Mouse (Mus musculus) stomach, embryonic 16.5 days (tissue): Measurements from ENCODE around the gene Cand2. TPM values are rescaled to one million over a fixed set of nuclear protein-coding genes. Genes with fewer than 3 reads are reported as not detected.
A peak's percentile ranks its signal among the peaks of the same experiment; 100 is the strongest.

Experiments
- ATAC-seq: fragments of 200-750 bp; cut with Nextera tagmentation; 2 replicates; pipeline ENCODE4 v1.8.0; 2017; ENCODE audit warnings: moderate number of reproducible peaks, moderate TSS enrichment; ENCODE audit not compliant: insufficient read depth, low FRiP score
- H3K27ac ChIP-seq: fragments of 300-500 bp; sonication (generic); 2 replicates; pipeline ENCODE4 v1.5.1; 2014; ENCODE audit warnings: low read length
- H3K27me3 ChIP-seq: fragments of 300-500 bp; sonication (generic); 2 replicates; pipeline ENCODE4 v1.6.1; 2014; ENCODE audit warnings: low read length, control low read depth, mixed read lengths; ENCODE audit not compliant: control insufficient read depth, insufficient read depth
- H3K36me3 ChIP-seq: fragments of 300-500 bp; sonication (generic); 2 replicates; pipeline ENCODE4 v1.6.1; 2014; ENCODE audit warnings: low read length; ENCODE audit not compliant: control insufficient read depth, insufficient read depth
- H3K4me1 ChIP-seq: fragments of 300-500 bp; sonication (generic); 2 replicates; pipeline ENCODE4 v1.6.1; 2014; ENCODE audit warnings: low read length, control low read depth, mixed read lengths; ENCODE audit not compliant: control insufficient read depth, insufficient read depth
- H3K4me2 ChIP-seq: fragments of 300-500 bp; sonication (generic); 2 replicates; pipeline ENCODE4 v1.6.1; 2014; ENCODE audit warnings: low read depth, low read length, mixed read lengths
- H3K4me3 ChIP-seq: fragments of 300-500 bp; sonication (generic); replicated peaks from 2 replicates; pipeline ENCODE4 v1.5.1; 2014; ENCODE audit warnings: mild to moderate bottlenecking, low read length
- H3K9ac ChIP-seq: fragments of 300-500 bp; sonication (generic); 2 replicates; pipeline ENCODE4 v1.6.1; 2014; ENCODE audit warnings: low read length
- H3K9me3 ChIP-seq: fragments of 300-500 bp; sonication (generic); replicated peaks from 2 replicates; pipeline ENCODE4 v1.6.1; 2016; ENCODE audit warnings: low read length, control low read depth; ENCODE audit not compliant: control insufficient read depth
- WGBS: fragments of 180-500 bp; shearing (Covaris S2); extraction: QIAGEN DNeasy Blood & Tissue Kit; methylation state at CpG from one replicate; pipeline ENCODE4 v1.1.7; 2014; 5-methylcytosine and 5-hydroxymethylcytosine counted together
- microRNA-seq: library from miRNA; unstranded; fragments of <30 nt; microRNA quantifications from one replicate; pipeline ENCODE4, GENCODE M21; 2016
- polyA plus RNA-seq: library from polyadenylated mRNA; unstranded; fragments of >200 nt; fragmentation: Nextera tagmentation; extraction: Ambion mirVana; gene quantifications from 2 replicates; pipeline ENCODE4 v1.2.1, GENCODE M21; 2015

Cand2 gene
- polyA plus RNA-seq, 1 experiment from 2014 or later, result 22.6 TPM

DNA sequence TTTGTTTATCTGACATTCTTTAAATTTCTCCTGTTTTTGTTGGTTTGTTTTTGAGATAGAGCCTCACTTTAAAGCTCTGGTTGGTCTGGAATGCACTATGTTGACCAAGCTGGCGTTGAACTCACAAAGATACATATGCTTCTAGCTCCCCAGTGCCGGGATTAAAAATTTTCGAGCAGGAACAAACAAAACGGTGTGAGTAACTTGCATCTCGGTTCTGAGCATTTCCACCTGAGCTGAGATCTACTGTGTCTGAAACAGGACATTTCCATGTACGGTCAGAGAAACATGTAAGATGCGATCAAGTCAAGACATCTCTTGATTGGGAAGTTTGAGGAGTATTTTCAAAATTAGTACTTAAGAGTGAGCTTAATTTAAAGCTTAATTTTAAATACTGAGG, 79.6 kb downstream of the Cand2 start:
- Histone ChIP-seq H3K9ac (peak overlapping the region; percentile 72), H3K4me1 (peaks cover 18% of the 10 kb centered on the region), H3K36me3 (0 out of 2 replicates have a peak, but pooled peaks cover 5% of the 10 kb centered on the region), H3K4me3 (peak overlapping the region; percentile 74), H3K27me3 (no peaks in the 10 kb centered on the region), H3K9me3 (no peaks in the 10 kb centered on the region), H3K27ac (peak overlapping the region; percentile 89), H3K4me2 (peak overlapping the region; percentile 61)
- WGBS, result 36% methylated on average over 7 of the region's 7 CpGs
- ATAC-seq, result no peak

DNA sequence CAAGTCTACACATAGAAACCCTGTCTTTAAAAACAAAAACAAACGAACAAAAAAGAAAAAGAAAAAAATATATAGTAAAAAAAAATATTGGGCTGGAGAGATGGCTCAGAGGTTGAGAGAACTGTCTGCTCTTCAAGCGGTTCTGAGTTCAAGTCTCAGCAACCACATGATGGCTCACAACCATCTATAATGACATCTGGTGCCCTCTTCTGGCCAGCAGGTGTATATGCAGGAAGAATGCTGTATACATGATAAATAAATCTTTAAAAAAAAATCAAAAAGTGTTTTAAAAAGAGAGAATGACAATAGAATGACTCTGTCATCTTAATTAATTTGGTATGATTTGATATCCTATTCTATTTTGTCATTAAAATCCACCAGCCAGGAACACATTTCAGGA, 80.1 kb downstream of the Cand2 start:
- no peak overlapping the region for H3K27ac ChIP-seq
- no peaks in the 10 kb centered on the region for H3K27me3 ChIP-seq
- no peaks in the 10 kb centered on the region for H3K9me3 ChIP-seq
- H3K4me1 ChIP-seq, result peaks cover 22% of the 10 kb centered on the region
- no peak overlapping the region for H3K9ac ChIP-seq
- H3K4me2 ChIP-seq, result no peak overlapping the region
- no peak overlapping the region for H3K4me3 ChIP-seq
- ATAC-seq, result no peak
- WGBS, result 73% methylated on average over 2 of the region's 2 CpGs
- H3K36me3 ChIP-seq, result 0 out of 2 replicates have a peak, but pooled peaks cover 5% of the 10 kb centered on the region

Small RNA genes lying within 50 kb of the gene (microRNA-seq; reads per million reads assigned to microRNA genes)
- gene Mir7660, result 0.50 reads per million

Other genes with a start within 250 kb of the Cand2 start
- 23.7 and 26.1 TPM in 2 replicates for gene Tsen2, start 229.9 kb upstream of the Cand2 start, polyA plus RNA-seq
- 13.3 and 15.4 TPM in 2 replicates for gene Mkrn2os, start 182.0 kb upstream of the Cand2 start, polyA plus RNA-seq
- gene Mkrn2, start 172.6 kb upstream of the Cand2 start, polyA plus RNA-seq, result 27.0 and 30.4 TPM in 2 replicates
- 76.9 and 79.1 TPM in 2 replicates for gene Raf1, start 97.9 kb upstream of the Cand2 start, polyA plus RNA-seq
- gene Tmem40, start 12.1 kb upstream of the Cand2 start, polyA plus RNA-seq, result 34.2 and 42.3 TPM in 2 replicates
- 1,851 and 2,115 TPM in 2 replicates for gene Rpl32, start 34.2 kb downstream of the Cand2 start, polyA plus RNA-seq
- 0.60 and 0.65 TPM in 2 replicates for gene Efcab12, start 63.9 kb downstream of the Cand2 start, polyA plus RNA-seq
- 14.9 and 15.0 TPM in 2 replicates for gene Mbd4, start 78.8 kb downstream of the Cand2 start, polyA plus RNA-seq
- 21.0 and 21.1 TPM in 2 replicates for gene Ift122, start 78.9 kb downstream of the Cand2 start, polyA plus RNA-seq
- 0.09 TPM in 2 replicates for gene Rho, start 157.2 kb downstream of the Cand2 start, polyA plus RNA-seq
- gene H1foo, start 170.4 kb downstream of the Cand2 start, polyA plus RNA-seq, result not detected in 2 replicates
- 27.7 and 28.5 TPM in 2 replicates for gene Plxnd1, start 220.5 kb downstream of the Cand2 start, polyA plus RNA-seq